Mouse (Mus musculus) embryo, embryonic 10 days (tissue): Measurements from ENCODE around the gene Patz1.

Experiments used
- DNase-seq: peaks from one replicate; pipeline ENCODE4 v3.0.0-alpha.2; 2015; ENCODE audit warnings: low spot score

The Patz1 gene

DNA sequence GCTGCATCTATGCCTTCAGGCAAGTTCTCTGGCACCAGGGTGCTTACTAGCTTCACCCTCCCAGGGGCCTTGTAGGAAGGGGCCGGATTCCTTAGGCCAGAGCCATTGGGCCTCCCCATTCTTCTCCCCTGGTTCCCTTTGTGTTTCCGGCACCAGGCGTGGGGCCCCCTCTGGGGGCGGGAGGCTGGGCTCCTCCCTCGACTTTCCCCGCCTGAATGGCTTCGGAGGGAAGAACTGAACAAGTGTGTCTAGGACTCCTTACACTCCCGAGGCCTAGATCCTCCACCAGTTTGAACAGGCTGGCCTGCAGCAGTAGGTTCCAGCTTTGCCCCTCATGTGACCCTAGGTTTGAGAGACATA is 3.4 kb downstream of the Patz1 start:
- peak; percentile 76 for DNase-seq

DNA sequence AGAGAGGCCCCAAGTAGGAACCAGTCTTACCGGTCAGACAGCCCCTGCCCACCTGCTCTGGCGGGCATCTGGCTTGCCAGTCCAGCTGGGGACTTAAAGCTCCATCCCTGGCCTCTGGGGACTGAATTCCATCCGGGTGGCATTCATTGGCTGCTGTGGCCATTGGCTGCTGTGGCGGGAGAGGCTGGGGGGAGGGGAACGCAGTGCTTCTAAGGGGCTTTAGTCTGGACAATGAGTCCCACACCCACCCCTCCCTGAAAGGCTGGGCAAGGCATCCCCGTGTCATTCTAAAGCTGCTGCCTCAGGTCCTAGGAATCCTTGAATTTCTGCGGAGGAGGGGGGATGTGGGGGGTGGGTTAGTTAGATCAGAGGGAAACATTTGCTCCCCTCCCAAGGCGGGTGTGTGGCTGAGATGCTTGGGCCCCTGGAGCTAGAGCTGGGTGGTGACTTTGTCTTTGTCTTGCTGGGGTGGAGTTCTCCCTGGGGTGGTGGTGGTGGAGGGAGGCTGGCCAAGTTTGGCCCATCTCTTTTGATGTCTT is 4.1 kb downstream of the Patz1 start:
- peak; percentile 88 for DNase-seq

DNA sequence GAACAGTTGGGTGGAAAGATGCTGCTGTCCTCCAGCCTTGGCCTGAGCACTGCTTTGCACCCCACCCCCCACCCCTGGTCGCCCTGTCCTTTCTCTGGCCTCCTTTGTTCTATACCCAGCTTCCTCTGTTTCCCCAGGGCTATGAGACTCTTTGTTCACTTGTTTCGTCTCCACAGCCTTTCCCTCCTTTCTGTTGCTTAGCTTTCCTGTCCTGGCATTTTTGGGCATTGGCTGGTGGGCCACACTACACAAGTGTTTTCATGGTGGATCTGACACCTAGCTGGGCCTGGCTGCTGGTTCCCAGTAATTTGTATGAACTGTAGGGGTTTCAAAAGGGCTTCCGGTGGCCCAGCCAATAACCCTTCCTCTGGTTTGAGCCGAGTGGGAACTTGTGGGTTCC is 4.7 kb downstream of the Patz1 start:
- no peak for DNase-seq

DNA sequence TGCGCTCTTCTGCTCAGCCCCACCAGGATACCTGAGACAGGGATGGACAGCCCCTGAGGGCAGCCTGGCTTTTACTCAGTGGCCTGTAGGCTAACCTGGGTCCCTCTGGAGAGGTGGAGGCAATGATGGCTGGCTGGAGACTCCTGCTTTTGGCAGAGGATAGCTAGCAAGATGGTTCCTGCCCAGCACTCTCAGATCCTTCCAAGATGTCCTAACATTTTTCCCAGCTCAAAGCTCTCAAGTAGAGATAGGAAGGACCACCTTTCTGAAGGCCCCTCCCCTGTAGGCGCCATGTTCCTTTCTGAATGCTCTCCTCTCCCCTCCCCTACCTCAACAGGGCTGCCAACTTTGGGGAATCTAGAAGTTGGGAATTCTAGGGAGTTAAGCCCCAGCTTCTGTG is 6.0 kb downstream of the Patz1 start:
- DNase-seq, result no peak

DNA sequence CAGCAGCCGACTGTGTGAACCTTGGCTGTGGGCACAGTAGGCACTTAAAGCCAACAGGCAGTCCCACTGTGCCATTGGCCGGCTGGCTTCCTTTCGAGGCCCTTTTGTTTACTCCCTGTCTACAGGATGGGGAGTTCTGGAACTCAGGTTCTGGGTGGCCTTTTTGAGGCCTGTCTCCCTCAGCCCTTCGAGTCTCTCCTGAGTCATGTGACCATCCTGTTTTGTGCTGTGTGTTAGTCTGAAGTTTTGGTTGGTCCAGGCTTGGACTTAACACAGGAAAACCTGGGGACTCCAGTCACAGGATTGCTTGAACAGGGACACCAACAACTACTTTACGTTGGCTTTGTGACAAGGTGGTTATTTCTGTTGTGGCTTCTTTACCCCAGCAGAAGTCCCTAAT is 7.4 kb downstream of the Patz1 start:
- DNase-seq, result no peak

DNA sequence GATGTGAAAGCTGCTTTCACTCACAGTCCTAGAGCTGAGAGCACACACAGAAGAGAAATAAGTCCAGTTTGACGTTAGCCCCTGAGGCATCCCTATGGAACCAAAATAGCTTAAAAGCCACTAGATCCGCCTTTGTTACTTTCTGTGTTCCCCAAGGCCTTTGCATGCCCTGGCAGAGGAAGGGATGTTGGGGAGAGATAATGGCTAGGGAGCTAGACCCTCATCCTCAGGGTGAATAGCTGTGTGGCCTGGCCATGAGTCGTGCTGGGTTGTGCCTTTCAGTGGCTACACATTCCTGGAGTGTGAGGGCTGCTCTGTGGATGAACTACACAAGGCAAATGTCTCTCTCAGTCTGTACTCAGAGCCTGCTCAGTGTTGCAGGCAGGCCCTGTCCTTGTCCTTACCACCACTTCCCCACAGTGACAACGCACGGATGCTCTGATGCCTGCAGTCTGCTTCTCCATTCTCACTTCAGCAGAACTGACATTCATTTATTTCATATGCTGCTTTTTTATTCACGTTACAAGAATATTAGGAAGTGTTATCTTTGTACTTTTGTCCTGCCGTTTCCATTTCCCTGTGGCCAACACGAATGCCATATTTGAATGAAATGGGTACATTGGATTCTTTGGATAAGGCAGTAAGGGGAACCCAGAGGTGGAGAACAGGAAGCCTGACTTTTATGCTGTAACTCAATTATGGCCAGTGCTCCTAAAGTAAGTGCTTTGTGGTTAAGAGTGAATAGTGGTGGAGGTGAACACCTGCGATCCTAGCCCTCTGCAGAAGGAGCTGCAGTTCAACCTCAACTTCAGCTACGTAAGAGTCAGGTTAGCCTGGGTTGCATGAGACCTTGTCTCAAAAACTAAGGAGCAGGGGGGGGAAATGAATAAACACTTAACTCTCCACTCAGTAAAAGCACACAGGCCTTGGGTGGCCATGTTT is 9.5 kb downstream of the Patz1 start:
- DNase-seq, result no peak

DNA sequence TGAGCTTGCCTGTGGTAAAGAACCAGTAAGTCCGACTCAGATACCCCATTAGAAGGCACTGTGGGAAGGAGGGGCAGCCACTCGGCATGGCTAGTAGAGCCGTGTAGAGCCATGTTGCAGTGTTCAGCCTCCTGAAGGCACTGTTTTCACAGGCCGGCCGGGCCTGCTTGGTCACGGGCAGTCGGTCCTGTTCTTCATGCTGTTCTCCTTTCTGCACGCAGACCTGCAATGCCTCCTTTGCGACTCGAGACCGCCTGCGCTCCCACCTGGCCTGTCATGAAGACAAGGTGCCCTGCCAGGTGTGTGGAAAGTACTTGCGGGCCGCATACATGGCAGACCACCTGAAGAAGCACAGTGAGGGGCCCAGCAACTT is 10.1 kb downstream of the Patz1 start:
- no peak for DNase-seq

DNA sequence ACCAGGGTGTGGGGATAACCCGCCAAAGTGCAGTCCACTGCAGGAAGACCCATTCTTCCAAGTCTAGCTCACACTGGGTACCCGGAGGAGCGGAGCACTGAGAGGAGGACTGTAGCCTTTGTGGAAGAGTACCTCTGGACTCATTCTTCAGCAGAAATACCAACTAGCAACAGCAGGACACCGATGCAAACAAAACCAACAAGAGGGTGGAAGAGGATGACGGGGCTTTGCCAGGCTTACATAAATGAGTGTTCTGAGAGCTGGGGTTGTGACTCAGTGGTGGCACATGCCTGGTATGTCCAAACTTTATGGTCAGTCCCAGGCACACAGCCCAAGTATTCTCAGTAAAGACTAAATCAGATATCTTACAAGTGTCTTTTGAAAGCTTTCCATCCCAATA is 12.4 kb downstream of the Patz1 start:
- DNase-seq, result no peak

DNA sequence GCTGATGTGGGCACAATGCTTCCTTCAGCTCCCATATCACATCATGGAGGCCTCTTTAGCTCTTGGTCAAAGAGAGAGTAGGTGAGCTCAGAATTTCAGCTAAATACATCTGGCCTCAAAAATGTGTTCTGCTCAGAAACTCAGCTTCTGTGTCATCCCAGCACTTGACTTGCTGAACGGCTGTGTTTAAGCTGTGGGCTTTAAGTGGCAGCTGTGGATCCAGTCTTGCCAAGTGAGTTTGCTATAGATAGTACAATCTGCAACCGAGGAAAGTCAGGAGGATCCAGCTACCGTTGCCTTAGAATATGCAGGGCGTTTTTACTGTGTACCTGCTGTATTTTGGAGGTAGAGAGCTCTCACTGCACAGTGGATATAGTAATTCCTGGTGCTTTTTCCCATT is 13.7 kb downstream of the Patz1 start:
- no peak for DNase-seq

DNA sequence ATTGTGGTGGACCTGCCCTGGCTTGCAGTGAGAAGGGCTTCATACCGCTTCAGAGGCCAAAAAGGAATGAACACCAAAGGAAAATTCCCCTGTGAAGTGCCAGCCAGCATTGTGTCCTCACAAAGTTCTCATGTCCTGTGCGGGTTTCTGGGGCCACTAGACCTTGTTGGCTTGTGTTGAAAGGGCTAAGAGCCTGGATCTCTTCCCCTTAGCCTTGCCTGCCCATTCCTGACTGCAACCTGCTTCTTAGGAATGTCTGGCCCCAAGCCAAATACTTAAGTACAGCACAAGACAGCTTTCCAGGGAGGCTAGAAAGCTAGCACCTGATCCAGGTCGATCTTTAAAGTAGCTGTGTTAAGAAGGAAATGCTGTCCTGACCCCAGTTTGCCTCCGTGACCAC is 14.1 kb downstream of the Patz1 start:
- DNase-seq, result no peak

DNA sequence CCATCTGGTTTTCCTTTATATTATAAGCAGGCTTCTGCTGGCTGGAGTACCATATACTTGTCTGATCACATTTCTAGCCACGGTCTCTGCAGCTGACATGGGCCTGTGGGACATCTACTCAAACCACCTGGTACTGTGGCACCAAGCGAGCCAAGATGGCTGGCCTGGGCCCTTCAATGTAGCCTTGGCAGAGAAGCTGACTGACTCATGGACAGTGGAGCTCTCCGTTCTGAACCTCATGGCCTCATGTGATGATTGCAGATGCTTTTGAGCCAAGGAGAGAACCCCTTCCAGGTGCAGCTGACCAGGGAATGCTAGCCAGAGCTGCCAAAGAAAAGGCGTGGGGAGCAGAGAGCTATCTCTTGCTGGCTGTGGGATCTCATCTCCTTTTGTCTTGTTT is 17.1 kb downstream of the Patz1 start:
- no peak for DNase-seq

DNA sequence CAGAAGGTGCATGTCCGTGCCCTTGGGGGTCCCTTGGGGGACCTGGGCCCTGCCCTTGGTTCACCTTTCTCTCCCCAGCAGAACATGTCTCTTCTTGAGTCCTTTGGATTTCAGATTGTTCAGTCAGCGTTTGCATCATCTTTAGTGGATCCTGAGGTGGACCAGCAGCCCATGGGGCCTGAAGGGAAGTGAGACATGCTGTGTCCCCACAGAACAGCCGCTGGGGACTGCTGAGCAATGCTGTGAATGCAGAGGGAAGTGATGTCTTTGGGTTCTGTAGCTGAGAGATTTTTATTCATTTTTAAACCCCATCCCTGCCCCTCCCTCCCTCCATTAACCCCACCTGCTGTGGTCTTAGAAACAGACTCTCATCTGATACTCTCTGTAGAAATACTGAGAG is 19.2 kb downstream of the Patz1 start:
- DNase-seq, result no peak

DNA sequence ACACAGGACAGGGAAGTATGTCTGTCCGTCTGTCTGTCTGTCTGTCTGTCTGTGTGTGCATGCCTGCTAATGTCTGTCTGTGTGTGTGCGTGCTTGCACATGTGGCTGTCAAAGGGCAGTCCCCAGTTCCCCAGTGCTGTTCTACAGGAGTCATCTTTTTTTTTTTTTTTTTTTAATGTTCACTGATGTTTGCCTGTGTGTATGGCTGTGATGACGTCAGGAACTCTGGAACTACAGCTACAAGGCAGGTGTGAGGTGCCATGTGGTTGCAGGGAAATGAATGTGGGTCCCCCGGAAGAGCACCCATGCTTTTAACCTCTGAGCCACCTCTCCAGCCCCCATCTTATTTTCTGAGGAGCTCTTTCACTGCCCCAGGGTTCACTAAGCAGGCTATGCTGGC is 21.2 kb downstream of the Patz1 start:
- no peak for DNase-seq

DNA sequence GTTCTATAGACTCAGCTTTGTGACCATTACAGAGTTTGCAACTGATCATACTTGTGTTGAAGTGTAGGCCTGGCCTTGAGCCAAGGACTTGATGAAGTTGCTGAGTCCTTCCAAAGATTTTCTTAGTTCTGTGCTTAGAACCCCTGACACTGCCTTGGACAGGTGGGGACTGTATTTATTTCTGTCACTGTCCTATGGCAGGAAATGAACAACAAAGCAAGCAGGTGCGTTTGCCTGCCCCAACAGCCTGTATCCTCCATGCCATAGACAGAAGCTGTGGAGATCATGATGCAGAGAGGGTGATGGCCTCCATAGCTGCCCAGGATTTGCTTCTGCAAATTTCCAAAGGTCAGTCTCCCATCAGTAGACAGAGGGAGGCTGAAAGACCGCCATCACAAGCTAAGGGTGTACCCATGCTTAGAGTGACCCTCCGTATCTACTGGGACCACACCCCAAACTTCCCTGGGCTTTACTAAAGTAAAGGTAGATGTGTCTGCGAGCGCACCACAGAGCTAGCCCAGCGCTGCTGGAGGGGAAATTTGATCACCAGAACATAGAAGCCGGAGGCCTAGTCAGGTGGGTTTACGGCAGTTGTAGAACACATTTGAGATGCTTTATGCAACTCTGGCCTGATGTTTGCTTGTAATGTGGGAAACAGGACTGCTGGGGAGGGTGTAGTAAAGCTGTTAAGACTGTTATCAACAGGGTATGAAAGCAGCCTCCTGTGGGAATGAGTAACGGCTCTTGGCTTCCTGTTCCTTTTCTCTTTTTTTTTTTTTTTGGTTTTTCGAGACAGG is 22.3 kb downstream of the Patz1 start:
- DNase-seq, result no peak

DNA sequence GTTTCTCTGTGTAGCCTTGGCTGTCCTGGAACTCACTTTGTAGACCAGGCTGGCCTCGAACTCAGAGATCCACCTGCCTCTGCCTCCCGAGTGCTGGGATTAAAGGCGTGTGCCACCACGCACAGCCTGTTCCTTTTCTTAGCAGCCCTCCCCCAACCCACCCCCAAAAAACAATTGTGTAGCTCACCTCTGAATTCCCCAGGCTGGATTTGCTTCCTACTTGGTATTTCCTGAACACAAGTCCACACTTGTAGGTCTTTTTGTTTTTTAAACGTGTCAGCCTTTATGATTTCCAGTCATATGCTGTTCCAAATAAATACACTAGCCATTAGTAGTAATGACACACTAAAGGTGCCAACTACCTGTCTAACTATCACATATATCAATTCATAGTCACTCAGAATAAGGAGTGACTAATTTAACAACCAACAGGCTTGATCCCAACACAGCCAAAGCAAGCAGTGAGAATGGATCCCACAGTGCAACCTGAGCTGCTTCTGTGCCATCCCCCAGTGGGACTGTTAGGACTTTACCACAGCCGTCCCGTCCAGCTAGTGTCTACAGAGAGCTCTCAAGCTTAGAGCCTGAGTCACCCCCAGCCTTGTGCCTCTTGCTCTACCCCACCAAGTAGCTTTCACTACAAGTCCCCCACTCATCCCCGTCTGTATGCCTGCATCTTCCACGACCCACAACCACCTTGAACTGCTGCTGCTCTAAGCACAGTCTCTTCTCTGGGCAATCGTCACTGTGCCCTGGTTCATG is 23.1 kb downstream of the Patz1 start:
- no peak for DNase-seq

DNA sequence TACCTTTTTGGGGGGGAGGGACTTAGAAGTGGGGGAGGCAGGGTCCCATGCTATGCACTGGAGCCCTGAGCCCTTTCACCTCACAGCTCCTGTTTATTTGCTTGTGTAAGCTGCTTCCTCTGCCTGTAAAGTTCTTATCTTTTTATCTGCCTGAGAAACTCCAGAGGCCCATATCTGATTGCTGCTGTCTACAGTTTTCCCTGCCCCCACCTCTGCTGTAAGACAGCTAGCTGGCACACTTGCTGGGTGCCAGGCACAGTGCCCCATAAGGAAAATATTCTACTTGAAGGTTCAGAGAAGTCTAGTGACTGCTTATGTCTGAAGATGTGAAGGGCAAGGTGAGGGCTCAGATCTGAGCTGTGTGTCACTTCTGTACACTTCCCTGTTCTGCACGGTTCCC is 24.6 kb downstream of the Patz1 start:
- DNase-seq, result no peak

DNA sequence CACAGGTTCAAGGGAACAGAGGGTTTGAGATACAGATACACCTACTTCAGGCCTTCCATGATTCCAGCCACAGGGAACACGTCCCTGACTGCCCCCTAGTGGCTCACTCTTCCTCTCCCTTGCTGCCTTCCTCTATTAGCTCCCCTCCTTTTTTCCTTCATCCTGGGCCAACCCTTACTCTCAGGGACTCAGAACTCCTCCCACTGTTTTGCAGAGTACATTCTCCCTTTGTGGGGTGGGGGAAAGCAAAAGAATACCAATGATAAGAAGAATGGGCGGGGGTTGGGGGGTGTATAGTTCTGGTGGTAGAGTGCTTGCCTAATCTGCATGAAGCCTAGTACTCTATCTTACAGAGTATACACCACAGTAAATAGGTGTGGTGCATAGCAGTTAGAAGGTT is 25.5 kb downstream of the Patz1 start:
- peak; percentile 74 for DNase-seq

DNA sequence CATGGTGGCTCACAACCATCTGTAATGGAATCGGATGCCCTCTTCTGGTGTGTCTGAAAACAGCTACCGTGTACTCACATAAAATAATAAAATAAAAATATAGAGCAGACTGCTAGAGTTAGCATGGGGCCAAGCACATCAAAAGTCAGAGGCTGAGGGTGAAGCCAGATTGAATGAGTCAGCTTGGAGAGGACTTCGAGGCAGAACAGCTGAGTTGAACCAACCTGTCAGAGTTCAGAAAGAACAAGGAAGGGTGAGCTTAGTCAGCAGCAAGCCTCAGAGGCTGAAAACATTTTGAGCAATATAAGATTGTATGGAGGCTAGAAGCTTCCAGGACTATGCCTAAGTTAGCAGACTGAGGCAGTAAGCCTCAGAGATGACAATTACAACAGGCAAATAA is 29.6 kb downstream of the Patz1 start:
- DNase-seq, result no peak

DNA sequence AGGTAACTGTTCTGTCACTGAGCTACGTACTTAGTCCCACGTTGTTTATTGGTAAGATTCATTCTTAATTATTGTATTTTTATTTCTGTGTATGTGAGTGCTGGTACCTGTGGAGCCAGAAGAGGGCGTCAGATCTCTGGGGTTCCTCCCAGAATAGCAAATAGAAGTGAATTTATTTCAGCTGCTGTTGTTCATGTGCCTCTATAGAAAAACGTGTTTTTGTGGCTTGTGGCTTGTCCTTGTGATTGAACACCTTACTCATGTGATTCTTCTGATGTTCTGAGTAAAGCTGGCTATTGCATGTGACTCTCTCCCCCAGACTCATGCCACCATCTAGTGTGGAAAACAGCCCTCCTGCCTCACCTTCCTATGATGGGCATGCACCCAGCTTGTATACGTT is 39.6 kb downstream of the Patz1 start:
- no peak for DNase-seq

DNA sequence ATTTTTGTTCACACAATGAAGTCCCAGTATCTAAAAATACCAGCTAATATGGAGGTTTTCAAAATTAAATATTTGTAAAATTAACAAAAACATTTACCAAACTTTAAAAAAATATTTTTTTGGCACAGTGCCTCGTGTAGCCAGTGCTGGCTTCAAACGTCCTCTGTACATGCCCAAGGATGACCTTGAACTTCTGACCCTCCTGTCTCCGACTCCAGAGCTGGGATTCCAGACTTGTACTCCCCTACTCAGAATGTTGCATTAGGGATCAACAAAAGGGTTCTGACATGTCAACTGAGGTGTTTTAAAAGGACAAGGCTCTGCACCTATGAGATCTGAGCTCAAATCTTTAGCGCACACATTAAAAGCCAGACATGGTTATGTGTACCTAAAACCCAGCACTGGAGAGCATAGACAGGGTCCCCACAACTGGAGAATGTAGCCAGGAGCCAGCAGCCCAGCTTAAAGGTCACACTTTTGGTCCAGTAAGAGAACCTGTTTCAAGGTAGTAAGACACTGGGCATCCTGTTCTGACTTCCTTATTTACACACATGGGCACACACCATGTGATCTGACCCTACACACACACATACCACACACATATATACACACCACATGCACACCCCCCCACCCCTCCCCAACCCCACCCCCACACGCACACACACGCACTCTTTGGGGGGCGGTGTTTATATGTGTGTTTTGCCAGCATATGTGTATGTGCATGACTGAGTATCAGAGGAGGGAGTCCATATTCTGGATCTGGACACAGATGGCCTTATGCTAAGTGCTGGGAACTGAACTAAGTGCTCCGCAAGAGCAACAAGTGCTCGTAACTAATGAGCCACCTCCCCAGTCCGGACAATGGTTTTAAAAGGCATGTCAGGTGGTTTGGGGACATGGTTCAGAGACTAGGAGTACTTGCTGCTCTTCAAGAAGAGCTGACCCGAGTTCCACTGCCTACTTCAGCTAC is 40.4 kb downstream of the Patz1 start:
- DNase-seq, result no peak

DNA sequence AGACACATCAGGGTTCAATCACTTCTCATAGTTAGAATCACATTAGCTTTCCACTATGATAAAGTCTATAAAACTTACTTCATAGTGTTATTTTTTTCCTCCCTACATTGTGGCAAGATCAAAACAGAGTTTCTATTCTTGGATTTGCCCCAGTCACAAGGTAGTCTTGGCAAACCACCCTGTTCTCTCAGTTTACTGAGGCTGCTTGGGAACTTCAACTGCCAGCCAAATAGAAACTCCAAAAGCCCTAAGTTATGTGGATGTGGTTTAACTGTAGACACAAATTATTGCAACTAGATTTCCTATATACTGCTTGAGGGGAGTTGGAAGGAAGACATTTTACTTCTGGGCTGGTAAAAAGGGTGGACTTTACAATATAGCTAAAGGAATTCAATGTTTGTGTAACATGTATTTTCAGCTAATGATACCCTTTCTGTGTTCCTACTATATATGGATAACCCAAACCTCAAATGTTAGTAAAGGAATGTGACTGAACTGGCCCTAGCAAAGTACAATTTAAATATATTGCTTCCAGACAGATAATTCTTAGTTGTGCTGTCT is 41.3 kb downstream of the Patz1 start, which contains the start of gene Pik3ip1:
Gene Pik3ip1 (plus strand): TSS at position 511 of the 561 bp plus-strand sequence.
- no peak for DNase-seq
